9 mouse cellular contexts compared by ENCODE assay signal in genomic region chr16:97417896-97418542, GRCm38 (mm10). TPM values are rescaled to one million over a fixed set of nuclear protein-coding genes. Genes with fewer than 3 reads are reported as not detected.
A peak's percentile ranks its signal among the peaks of the same experiment; 100 is the strongest.
DNase-seq lines count a peak whose midpoint lies in the region; ATAC-seq and TF ChIP-seq lines count a peak whose summit lies in the region.
"Had no signal": no experiment of that assay in that cellular context is flagged by ENCODE, and none has a peak within 500 bp of the region (broad histone marks: within the 10 kb centered on the region; RNA-seq: fewer than 3 reads in every experiment).

No protein-coding gene starts in this region.

- DNase-seq in cerebellum, adult 2 months: no peak
- no peak for DNase-seq in cerebellum, adult 9-10 months
- peak; percentile 19 to 42 for DNase-seq in cerebellum, postnatal 25 days
- peak; percentile 40 for DNase-seq in gastrocnemius, postnatal 10 days
- peak; percentile 66 for DNase-seq in limb, embryonic 10.5 days (ENCODE audit: low spot score)
- DNase-seq in midbrain, embryonic 11.5 days (ENCODE audit: low spot score, missing footprints): peak; percentile 89
- DNase-seq in testis, postnatal 10 days (ENCODE audit: low spot score): peak; percentile 79

- TF ChIP-seq CTCF in cerebellum, adult 2 months (IDR thresholded peaks at IDR 0.05; ENCODE audit: borderline replicate concordance, insufficient read depth, low read depth, low read length): peak; percentile 27; the same call in 1 of the 2 replicates

- H3K4me3 ChIP-seq in cerebellum, adult 2 months (replicated peaks; ENCODE audit: insufficient read depth, low read depth, low read length): no peak overlapping the region
- H3K4me3 ChIP-seq in hindbrain, embryonic 15.5 days: no peak overlapping the region
- H3K4me3 ChIP-seq in limb, embryonic 10.5 days: no peak overlapping the region
- H3K4me3 ChIP-seq in midbrain, embryonic 11.5 days (ENCODE audit: low read depth, low read length): no peak overlapping the region

- no peak for TF ChIP-seq POLR2A in cerebellum, adult 2 months (IDR thresholded peaks at IDR 0.05; ENCODE audit: borderline replicate concordance, insufficient read depth, low read length)

- H3K9me3 ChIP-seq in hindbrain, embryonic 15.5 days: no peaks in the 10 kb centered on the region
- H3K9me3 ChIP-seq in limb, embryonic 10.5 days (replicated peaks): no peaks in the 10 kb centered on the region
- no peaks in the 10 kb centered on the region for H3K9me3 ChIP-seq in midbrain, embryonic 11.5 days (ENCODE audit: control insufficient read depth, low read length)
- H3K9me3 ChIP-seq: G1E had no signal

- H3K9ac ChIP-seq in hindbrain, embryonic 15.5 days: no peak overlapping the region
- H3K9ac ChIP-seq in midbrain, embryonic 11.5 days (ENCODE audit: low read length): no peak overlapping the region

- peak; percentile 63; the same call in 1 of the 2 replicates for ATAC-seq in hindbrain, embryonic 15.5 days (ENCODE audit: low FRiP score, low read depth)
- ATAC-seq in midbrain, embryonic 11.5 days (ENCODE audit: low FRiP score): peak; percentile 91

- 49% methylated on average over 4 of the region's 4 CpGs for WGBS in cerebellum, adult 2 months
- WGBS in hindbrain, embryonic 15.5 days: 22% methylated on average over 4 of the region's 4 CpGs
- WGBS in limb, embryonic 10.5 days: 23% methylated on average over 4 of the region's 4 CpGs
- 22% methylated on average over 4 of the region's 4 CpGs for WGBS in midbrain, embryonic 11.5 days

- H3K27me3 ChIP-seq in cerebellum, adult 2 months (ENCODE audit: control insufficient read depth, insufficient read depth, low read length): no peaks in the 10 kb centered on the region
- no peaks in the 10 kb centered on the region for H3K27me3 ChIP-seq in hindbrain, embryonic 15.5 days
- H3K27me3 ChIP-seq in limb, embryonic 10.5 days (ENCODE audit: low read depth, poor library complexity, severe bottlenecking): no peaks in the 10 kb centered on the region
- no peaks in the 10 kb centered on the region for H3K27me3 ChIP-seq in midbrain, embryonic 11.5 days (ENCODE audit: control insufficient read depth, insufficient read depth, low read length)

- H3K27ac ChIP-seq in cerebellum, adult 2 months (ENCODE audit: insufficient read depth, low read length): no peak overlapping the region
- H3K27ac ChIP-seq in hindbrain, embryonic 15.5 days (replicated peaks): no peak overlapping the region
- H3K27ac ChIP-seq in limb, embryonic 10.5 days: no peak overlapping the region
- H3K27ac ChIP-seq in midbrain, embryonic 11.5 days (ENCODE audit: low read depth, low read length): no peak overlapping the region

- H3K4me1 ChIP-seq in cerebellum, adult 2 months (ENCODE audit: control insufficient read depth, insufficient read depth, low read length): no peaks in the 10 kb centered on the region
- H3K4me1 ChIP-seq in hindbrain, embryonic 15.5 days (replicated peaks): no peaks in the 10 kb centered on the region
- H3K4me1 ChIP-seq in limb, embryonic 10.5 days: peaks cover 6% of the 10 kb centered on the region; the same call in 1 of the 2 replicates
- no peaks in the 10 kb centered on the region for H3K4me1 ChIP-seq in midbrain, embryonic 11.5 days (ENCODE audit: control insufficient read depth, insufficient read depth, low read length)

- no peak overlapping the region for H3K4me2 ChIP-seq in hindbrain, embryonic 15.5 days
- no peak overlapping the region for H3K4me2 ChIP-seq in midbrain, embryonic 11.5 days

- H3K36me3 ChIP-seq in hindbrain, embryonic 15.5 days: no peaks in the 10 kb centered on the region
- H3K36me3 ChIP-seq in limb, embryonic 10.5 days: no peaks in the 10 kb centered on the region
- H3K36me3 ChIP-seq in midbrain, embryonic 11.5 days (ENCODE audit: control insufficient read depth, insufficient read depth, low read length): no peaks in the 10 kb centered on the region
- H3K36me3 ChIP-seq: G1E had no signal

RNA-seq across cellular contexts. Expression of gene Mx1, which starts 44.7 kb away (rescaled TPM):
- polyA plus RNA-seq in cerebellum, adult 2 months (2012; rRNA removed): 0.10 and 0.24 TPM in 2 replicates
- under 1 TPM; 0.38 to 0.99 TPM for total RNA-seq in gastrocnemius, postnatal 10 days (2021)
- 0.17 and 0.46 TPM in 2 replicates for polyA plus RNA-seq in hindbrain, embryonic 15.5 days (2015; fragmentation: Nextera tagmentation; extraction: Ambion mirVana)
- polyA plus RNA-seq in limb, embryonic 10.5 days (2016; fragmentation: Nextera tagmentation; extraction: Ambion mirVana): not detected in 2 replicates
- 0.04 TPM in 1 of 2 replicates, not detected in the other for polyA plus RNA-seq in midbrain, embryonic 11.5 days (2014; fragmentation: Nextera tagmentation; extraction: Ambion mirVana)
- polyA plus RNA-seq: G1E had no signal

Comparison
In these comparisons a context has a peak if more than half of its experiments do, and no peak if none do; other contexts are left out.
1. DNase-seq: peak in cerebellum, postnatal 25 days (2 of 2), gastrocnemius, postnatal 10 days (single experiment), limb, embryonic 10.5 days (single experiment), midbrain, embryonic 11.5 days (single experiment) and testis, postnatal 10 days (single experiment); none in cerebellum, adult 2 months (0 of 2) and cerebellum, adult 9-10 months (single experiment).